Mouse (Mus musculus) adrenal gland, postnatal 10 days (tissue): Measurements from ENCODE around the gene Il1r1. TPM values are rescaled to one million over a fixed set of nuclear protein-coding genes. Genes with fewer than 3 reads are reported as not detected.
"Not testable (repeated sequence)": the region's sequence is repeated elsewhere in the genome, so short reads cannot be mapped to it uniquely, and the experiment has no call there.

ENCODE experiments used
- DNase-seq: peaks from one replicate; pipeline ENCODE4 v3.0.0; 2021; ENCODE audit warnings: mixed read lengths
- total RNA-seq, 2 experiments: library from RNA; stranded (reverse); gene quantifications; 2 replicates each; pipeline ENCODE4 v1.2.3; 2021

Il1r1 gene
- total RNA-seq, 2 experiments from 2014 or later: 8.4 to 9.0 TPM

- no peak for DNase-seq
Observed at GRCm38 (mm10) chr1:40271486-40272055, 46.7 kb downstream of the Il1r1 start.

- no peak for DNase-seq
Observed at GRCm38 (mm10) chr1:40272204-40272603, 47.3 kb downstream of the Il1r1 start.

GRCm38 (mm10) chr1:40273491-40273890 is 48.6 kb downstream of the Il1r1 start:
- DNase-seq: no peak

GRCm38 (mm10) chr1:40275285-40276013 is 50.6 kb downstream of the Il1r1 start:
- DNase-seq: no peak

- no peak for DNase-seq
Observed at GRCm38 (mm10) chr1:40277944-40278343, 53.1 kb downstream of the Il1r1 start.

GRCm38 (mm10) chr1:40278720-40279119 is 53.8 kb downstream of the Il1r1 start:
- DNase-seq: no peak

- no peak for DNase-seq
Observed at GRCm38 (mm10) chr1:40279182-40279743, 54.4 kb downstream of the Il1r1 start.

- no peak for DNase-seq
Observed at GRCm38 (mm10) chr1:40281950-40282349, 57.1 kb downstream of the Il1r1 start.

- DNase-seq: peak; percentile 43
Observed at GRCm38 (mm10) chr1:40282394-40282793, 57.5 kb downstream of the Il1r1 start.

GRCm38 (mm10) chr1:40283995-40284394 is 59.1 kb downstream of the Il1r1 start:
- no peak for DNase-seq

GRCm38 (mm10) chr1:40290489-40291255 is 65.8 kb downstream of the Il1r1 start:
- DNase-seq: no peak

- DNase-seq: no peak
Observed at GRCm38 (mm10) chr1:40292231-40292630, 67.4 kb downstream of the Il1r1 start.

GRCm38 (mm10) chr1:40293891-40294290 is 69.0 kb downstream of the Il1r1 start:
- DNase-seq: no peak

GRCm38 (mm10) chr1:40294824-40295223 is 69.9 kb downstream of the Il1r1 start:
- DNase-seq: no peak

- no peak for DNase-seq
Observed at GRCm38 (mm10) chr1:40298053-40298452, 73.2 kb downstream of the Il1r1 start.

GRCm38 (mm10) chr1:40303179-40303866 is 78.4 kb downstream of the Il1r1 start:
- no peak for DNase-seq

- not testable (repeated sequence) for DNase-seq
Observed at GRCm38 (mm10) chr1:40304321-40304720, 79.4 kb downstream of the Il1r1 start.

GRCm38 (mm10) chr1:40306111-40306510 is 81.2 kb downstream of the Il1r1 start:
- DNase-seq: no peak

GRCm38 (mm10) chr1:40311123-40311522 is 86.2 kb downstream of the Il1r1 start:
- no peak for DNase-seq

- DNase-seq: no peak
Observed at GRCm38 (mm10) chr1:40311625-40312024, 86.7 kb downstream of the Il1r1 start.

- DNase-seq: no peak
Observed at GRCm38 (mm10) chr1:40314016-40314415, 89.1 kb downstream of the Il1r1 start.

- no peak for DNase-seq
Observed at GRCm38 (mm10) chr1:40317657-40318056, 92.8 kb downstream of the Il1r1 start.
